In the genomic region with DNA sequence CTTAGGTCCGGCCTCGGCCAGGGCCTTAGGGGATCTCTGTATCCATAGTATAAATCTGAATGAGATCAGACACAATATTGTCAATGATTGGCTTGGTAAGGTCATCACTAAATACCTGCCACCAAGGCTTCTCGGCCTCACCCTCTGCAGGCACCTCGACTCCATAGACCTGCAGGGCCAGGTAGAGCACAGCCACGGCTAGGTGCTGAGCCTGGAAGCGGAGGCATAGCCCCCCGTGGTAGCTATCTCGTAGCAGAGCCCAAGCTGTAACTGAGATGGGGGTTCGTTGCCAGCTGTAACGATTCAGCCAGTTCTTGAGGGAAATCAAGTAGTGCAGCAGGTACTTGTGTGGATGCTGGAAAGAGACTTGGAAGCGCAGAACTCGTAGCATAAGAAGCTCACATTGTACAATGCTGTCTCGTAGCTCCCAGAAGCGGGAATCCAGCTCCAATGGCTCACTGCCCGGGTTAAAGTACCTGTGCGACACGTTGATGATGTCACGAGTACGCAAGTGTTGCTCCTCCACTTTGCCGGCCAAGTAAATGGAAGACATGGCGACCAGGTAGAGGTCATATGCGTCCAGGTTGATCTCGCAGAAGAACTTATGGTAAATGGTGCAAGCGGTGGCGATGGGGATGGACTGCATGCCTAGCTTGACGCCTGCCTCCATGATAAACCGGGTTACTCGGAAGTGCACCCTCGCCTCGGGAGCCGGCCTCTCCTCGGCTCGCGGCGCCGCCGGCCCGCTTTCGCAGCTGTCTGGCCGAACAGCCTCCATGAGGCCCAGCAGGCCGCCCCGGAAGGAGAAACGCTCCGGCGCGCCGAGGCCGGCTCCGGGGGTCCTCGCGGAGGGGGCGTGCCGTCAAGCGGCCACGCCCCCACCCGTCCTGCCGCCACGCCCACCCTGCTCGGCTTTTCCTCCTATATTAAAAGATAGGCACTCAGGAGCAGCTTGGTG, we compare ENCODE assay signal across 8 mouse cellular contexts. TPM values are rescaled to one million over a fixed set of nuclear protein-coding genes. Genes with fewer than 3 reads are reported as not detected.
DNase-seq lines count a peak whose midpoint lies in the region; ATAC-seq and TF ChIP-seq lines count a peak whose summit lies in the region.

A gene (minus strand): TSS at position 845 of the 958 bp plus-strand sequence.

- in situ Hi-C loops in Patski (cut with MboI; ENCODE audit: low pct_unique_long_range_greater_than_20kb): no loop called here

- H3K27ac ChIP-seq in hindbrain, embryonic 10.5 days: peak within 1 kb of the TSS; percentile 90

- H3K27me3 ChIP-seq in Patski: no peaks in the 10 kb centered on the region
- H3K27me3 ChIP-seq in hindbrain, embryonic 10.5 days (ENCODE audit: insufficient read depth, poor library complexity, severe bottlenecking): no peaks in the 10 kb centered on the region

- H3K4me1 ChIP-seq in hindbrain, embryonic 10.5 days (replicated peaks): peaks cover 16% of the 10 kb centered on the region

- WGBS in hindbrain, embryonic 10.5 days: 11% methylated on average over 59 of the region's 59 CpGs

- CTCF ChIA-PET in Patski (lab: Charles Lee): no interaction called here

- peaks cover 23% of the 10 kb centered on the region for H3K36me3 ChIP-seq in hindbrain, embryonic 10.5 days

- TF ChIP-seq CTCF in Patski (IDR thresholded peaks at IDR 0.05): no peak

- peak within 1 kb of the TSS; percentile 72 for H3K4me3 ChIP-seq in hindbrain, embryonic 10.5 days

- DNase-seq in Patski (ENCODE audit: low read depth, low spot score): peak; percentile 10
- DNase-seq in cerebellum, adult 9-11 months: peak; percentile 51
- peak; percentile 82 for DNase-seq in hindbrain, embryonic 10.5 days (ENCODE audit: low spot score)
- DNase-seq in layer of hippocampus, postnatal 10 days (ENCODE audit: low spot score in 2 of 2): peak; percentile 71 to 78
- peak; percentile 71 for DNase-seq in lung, postnatal 25 days (ENCODE audit: low spot score)
- peak; percentile 30 for DNase-seq in retina, adult 2 months (ENCODE audit: low read depth, low spot score)
- DNase-seq in thymus, postnatal 36 days: peak; percentile 77 to 82

- POLR2A ChIA-PET in Patski (lab: Charles Lee): interaction anchor here (0.6 to 1.2 kb wide), 4 partner anchors 53 to 296 kb away, joined by 3 to 5 read pairs (median 3); no protein-coding TSS in a partner anchor

- H3K9me3 ChIP-seq in hindbrain, embryonic 10.5 days: no peaks in the 10 kb centered on the region

- peak; percentile 76 for ATAC-seq in Patski
- ATAC-seq in frontal cortex, adult (ENCODE audit: low TSS enrichment): peak; percentile 60

RNA-seq across cellular contexts. Expression of the gene that starts here (rescaled TPM):
- 26.9 TPM for polyA plus RNA-seq in Patski (2021)
- 36.4 and 37.9 TPM in 2 replicates for polyA plus RNA-seq in hindbrain, embryonic 10.5 days (2016; fragmentation: Nextera tagmentation; extraction: Ambion mirVana)
- 10 to 100 TPM; 16.2 to 19.4 TPM for total RNA-seq in layer of hippocampus, postnatal 10 days (2021)

Comparison
In these comparisons a context has a peak if more than half of its experiments do, and no peak if none do; other contexts are left out.
1. Peak in every context shown above with its lines: DNase-seq, ATAC-seq, H3K4me3 ChIP-seq and H3K27ac ChIP-seq.
2. DNase-seq: peak in every context shown above with its lines; median percentile 82 in hindbrain, embryonic 10.5 days; 80 in thymus, postnatal 36 days; 74 in layer of hippocampus, postnatal 10 days; 71 in lung, postnatal 25 days; 51 in cerebellum, adult 9-11 months; 30 in retina, adult 2 months; 10 in Patski.